Mouse (Mus musculus): ENCODE data around the gene Slco2b1.

Gene Slco2b1

GRCm38 (mm10) chr7:99654244-99654643, 56.9 kb downstream of the Slco2b1 start:
- no peak for DNase-seq (ENCODE audit: low read depth in 2 of 2, low spot score in 2 of 2)

GRCm38 (mm10) chr7:99649585-99649984, 61.6 kb downstream of the Slco2b1 start:
- DNase-seq (ENCODE audit: low read depth in 2 of 2, low spot score in 2 of 2), result no peak

- DNase-seq (ENCODE audit: low read depth in 2 of 2, low spot score in 2 of 2), result no peak
Observed at GRCm38 (mm10) chr7:99648623-99649022, 62.5 kb downstream of the Slco2b1 start.

- no peak for DNase-seq (ENCODE audit: low read depth in 2 of 2, low spot score in 2 of 2)
Observed at GRCm38 (mm10) chr7:99644701-99645100, 66.4 kb downstream of the Slco2b1 start.

- no peak for DNase-seq (ENCODE audit: low read depth in 2 of 2, low spot score in 2 of 2)
Observed at GRCm38 (mm10) chr7:99642078-99642477, 69.1 kb downstream of the Slco2b1 start.

- no peak for DNase-seq (ENCODE audit: low read depth in 2 of 2, low spot score in 2 of 2)
Observed at GRCm38 (mm10) chr7:99641245-99641644, 69.9 kb downstream of the Slco2b1 start.

- no peak for DNase-seq (ENCODE audit: low read depth in 2 of 2, low spot score in 2 of 2)
Observed at GRCm38 (mm10) chr7:99633966-99634665, 77.0 kb downstream of the Slco2b1 start.

- DNase-seq (ENCODE audit: low read depth in 2 of 2, low spot score in 2 of 2), result no peak
Observed at GRCm38 (mm10) chr7:99632286-99632685, 78.9 kb downstream of the Slco2b1 start.

- no peak for DNase-seq (ENCODE audit: low read depth in 2 of 2, low spot score in 2 of 2)
Observed at GRCm38 (mm10) chr7:99627366-99627765, 83.8 kb downstream of the Slco2b1 start.

- peak; percentile 28 to 29 for DNase-seq (ENCODE audit: low read depth in 2 of 2, low spot score in 2 of 2)
Observed at GRCm38 (mm10) chr7:99626376-99627270, 84.5 kb downstream of the Slco2b1 start, which contains the start of gene Tpbgl. TSS of gene Tpbgl (minus strand) at chr7:99627103.

- DNase-seq (ENCODE audit: low read depth in 2 of 2, low spot score in 2 of 2), result peak; percentile 69 to 76
Observed at GRCm38 (mm10) chr7:99625722-99626375, 85.3 kb downstream of the Slco2b1 start.

- DNase-seq (ENCODE audit: low read depth in 2 of 2, low spot score in 2 of 2), result peak; percentile 15 to 28
Observed at GRCm38 (mm10) chr7:99618860-99619259, 92.3 kb downstream of the Slco2b1 start.

- DNase-seq (ENCODE audit: low read depth in 2 of 2, low spot score in 2 of 2), result no peak
Observed at GRCm38 (mm10) chr7:99618264-99618663, 92.9 kb downstream of the Slco2b1 start.
